Mouse (Mus musculus) ES-E14 (cell line): Measurements from ENCODE around the gene 1110059E24Rik.

ENCODE experiments used
- CHD2 ChIP-seq: IDR thresholded peaks from 2 replicates; pipeline ENCODE4 v1.6.1; 2014; ENCODE audit warnings: mild to moderate bottlenecking, low read depth, low read length, inconsistent platforms
- HCFC1 ChIP-seq: IDR thresholded peaks from 2 replicates; pipeline ENCODE4 v1.6.1; 2012; ENCODE audit warnings: low read length, inconsistent platforms, borderline replicate concordance; ENCODE audit not compliant: insufficient read depth
- MAFK ChIP-seq: IDR thresholded peaks from 2 replicates; pipeline ENCODE4 v1.6.1; 2014; ENCODE audit warnings: mild to moderate bottlenecking, low read depth, low read length, inconsistent platforms; ENCODE audit not compliant: insufficient read depth
- ZC3H11A ChIP-seq: IDR thresholded peaks from 2 replicates; pipeline ENCODE4 v1.6.1; 2012; ENCODE audit warnings: low read depth, mild to moderate bottlenecking, inconsistent platforms, low read length, borderline replicate concordance
- ZNF384 ChIP-seq: IDR thresholded peaks from 2 replicates; pipeline ENCODE4 v1.6.1; 2012; ENCODE audit warnings: low read depth, low read length, inconsistent platforms

DNA sequence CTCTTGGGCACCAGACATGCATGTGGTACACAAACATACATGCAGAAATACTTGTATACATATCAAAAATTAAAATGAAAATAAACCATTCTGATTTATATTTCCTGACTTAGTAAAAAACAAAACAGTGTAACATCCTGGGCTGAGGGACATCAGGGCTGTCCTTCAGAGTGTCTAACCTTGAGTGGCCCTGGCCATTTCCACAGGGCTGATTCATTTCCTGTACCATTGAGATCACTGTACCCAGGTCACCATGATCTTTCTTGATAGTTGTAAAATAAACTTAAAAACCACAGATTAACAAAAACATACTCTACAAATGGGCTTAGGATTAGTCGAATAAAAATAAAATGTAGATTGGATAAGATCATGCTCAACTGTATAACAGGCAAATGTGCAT lies 66.2 kb downstream of the 1110059E24Rik start:
- TF ChIP-seq HCFC1 (no peak), ZNF384 (no peak), MAFK (no peak), CHD2 (no peak), ZC3H11A (no peak)
